Mouse (Mus musculus) midbrain, embryonic 11.5 days (tissue): ENCODE data around the gene Gm20219. TPM values are rescaled to one million over a fixed set of nuclear protein-coding genes. Genes with fewer than 3 reads are reported as not detected.

ENCODE experiments used
- ATAC-seq: fragments of 200-750 bp; cut with Nextera tagmentation; 2 replicates; pipeline ENCODE4 v1.8.0; 2017; ENCODE audit warnings: moderate TSS enrichment, moderate library complexity; ENCODE audit not compliant: low FRiP score
- DNase-seq: peaks from one replicate; pipeline ENCODE4 v3.0.0; 2015; ENCODE audit warnings: low spot score; ENCODE audit errors: missing footprints
- H3K27ac ChIP-seq: fragments of 300-500 bp; sonication (generic); 2 replicates; pipeline ENCODE4 v1.5.1; 2014; ENCODE audit warnings: low read depth, low read length
- H3K27me3 ChIP-seq: fragments of 300-500 bp; sonication (generic); 2 replicates; pipeline ENCODE4 v1.6.1; 2014; ENCODE audit warnings: mild to moderate bottlenecking, low read length, moderate library complexity, mixed read lengths; ENCODE audit not compliant: control insufficient read depth, insufficient read depth
- H3K36me3 ChIP-seq: fragments of 300-500 bp; sonication (generic); 2 replicates; pipeline ENCODE4 v1.6.1; 2014; ENCODE audit warnings: mild to moderate bottlenecking, low read length, moderate library complexity, mixed read lengths; ENCODE audit not compliant: control insufficient read depth, insufficient read depth
- H3K4me1 ChIP-seq: fragments of 300-500 bp; sonication (generic); 2 replicates; pipeline ENCODE4 v1.6.1; 2014; ENCODE audit warnings: low read length; ENCODE audit not compliant: control insufficient read depth, insufficient read depth
- H3K4me2 ChIP-seq: fragments of 300-500 bp; sonication (generic); 2 replicates; pipeline ENCODE4 v1.6.1; 2014; ENCODE audit warnings: mild to moderate bottlenecking, moderate library complexity
- H3K4me3 ChIP-seq: fragments of 300-500 bp; sonication (generic); 2 replicates; pipeline ENCODE4 v1.5.1; 2014; ENCODE audit warnings: low read depth, low read length
- H3K9ac ChIP-seq: fragments of 300-500 bp; sonication (generic); 2 replicates; pipeline ENCODE4 v1.6.1; 2014; ENCODE audit warnings: low read length
- H3K9me3 ChIP-seq: fragments of 300-500 bp; sonication (generic); 2 replicates; pipeline ENCODE4 v1.6.1; 2016; ENCODE audit warnings: low read length; ENCODE audit not compliant: control insufficient read depth
- WGBS: fragments of 180-500 bp; shearing (Covaris S2); extraction: QIAGEN DNeasy Blood & Tissue Kit; methylation state at CpG from one replicate; pipeline ENCODE4 v1.1.7; 2014; 5-methylcytosine and 5-hydroxymethylcytosine counted together
- polyA plus RNA-seq: library from polyadenylated mRNA; unstranded; fragments of >200 nt; fragmentation: Nextera tagmentation; extraction: Ambion mirVana; gene quantifications from 2 replicates; pipeline ENCODE4 v1.2.1, GENCODE M21; 2014

Gene Gm20219
- polyA plus RNA-seq, 1 experiment from 2014 or later: 0.45 TPM

- no peak overlapping the region for H3K9ac ChIP-seq
- no peak overlapping the region for H3K4me3 ChIP-seq
- peaks cover 14% of the 10 kb centered on the region for H3K4me1 ChIP-seq
- 10% methylated on average over 8 of the region's 8 CpGs for WGBS
- no peak for DNase-seq
- H3K9me3 ChIP-seq: no peaks in the 10 kb centered on the region
- H3K27me3 ChIP-seq: no peaks in the 10 kb centered on the region
- no peak overlapping the region for H3K4me2 ChIP-seq
- no peaks in the 10 kb centered on the region for H3K36me3 ChIP-seq
- H3K27ac ChIP-seq: no peak overlapping the region
- ATAC-seq: peak; percentile 59
Measured at GRCm38 (mm10) chr17:56537912-56538311, 16.3 kb downstream of the Gm20219 start.

DNA sequence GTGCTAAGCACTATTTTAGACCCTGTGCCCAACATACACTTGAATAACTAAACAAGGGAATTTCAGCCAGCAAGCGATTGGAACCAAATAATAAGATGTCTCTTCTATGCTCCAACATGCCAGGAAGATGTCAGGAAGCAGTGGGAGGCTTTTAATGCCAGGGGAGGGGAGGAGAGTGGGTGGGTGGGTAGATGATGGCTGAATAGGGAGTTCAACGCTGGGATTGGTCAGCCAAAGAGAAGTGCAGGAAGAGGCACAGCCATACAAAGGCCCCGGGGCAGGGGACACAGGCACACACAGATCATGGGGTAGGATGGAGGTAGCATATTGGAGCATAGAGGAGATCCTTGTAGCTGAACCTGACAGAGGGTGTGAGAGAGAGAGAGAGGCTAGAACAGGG, 17.3 kb downstream of the Gm20219 start:
- Histone ChIP-seq H3K4me2 (no peak overlapping the region), H3K27ac (no peak overlapping the region), H3K27me3 (no peaks in the 10 kb centered on the region), H3K4me1 (peaks cover 14% of the 10 kb centered on the region), H3K9ac (no peak overlapping the region), H3K4me3 (no peak overlapping the region), H3K9me3 (no peaks in the 10 kb centered on the region), H3K36me3 (no peaks in the 10 kb centered on the region)
- 59% methylated on average over 3 of the region's 3 CpGs for WGBS
- DNase-seq: no peak
- ATAC-seq: no peak

- 53% methylated on average over 14 of the region's 14 CpGs for WGBS
- Histone ChIP-seq H3K36me3 (no peaks in the 10 kb centered on the region), H3K4me1 (peaks cover 14% of the 10 kb centered on the region), H3K27ac (peak overlapping the region; percentile 25; the same call in 1 of the 2 replicates), H3K9ac (no peak overlapping the region), H3K27me3 (no peaks in the 10 kb centered on the region), H3K4me2 (no peak overlapping the region), H3K9me3 (no peaks in the 10 kb centered on the region), H3K4me3 (no peak overlapping the region)
- ATAC-seq (no peak), DNase-seq (no peak)
Measured at GRCm38 (mm10) chr17:56536192-56536591, 18.0 kb downstream of the Gm20219 start.

DNA sequence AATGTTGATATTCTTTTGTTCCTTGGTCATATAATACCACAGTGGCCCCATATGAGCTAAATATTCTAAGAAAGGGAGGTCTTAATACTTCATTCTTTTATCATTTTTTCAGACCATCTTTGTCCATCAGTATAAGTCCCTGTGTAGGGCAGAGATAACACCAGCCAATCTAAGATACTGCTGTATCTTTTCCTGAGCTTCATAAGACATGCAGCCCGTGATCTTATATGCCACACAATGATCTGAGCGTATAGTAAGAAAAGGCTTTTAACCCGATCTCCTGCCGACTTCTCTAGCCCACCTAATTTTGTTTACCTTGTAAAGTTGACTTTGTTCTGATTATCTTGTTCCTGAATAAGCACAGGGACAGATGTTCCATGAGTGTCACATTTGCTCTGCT, 29.2 kb downstream of the Gm20219 start:
- Histone ChIP-seq H3K9me3 (no peaks in the 10 kb centered on the region), H3K9ac (no peak overlapping the region), H3K4me1 (no peaks in the 10 kb centered on the region), H3K36me3 (no peaks in the 10 kb centered on the region), H3K27ac (no peak overlapping the region), H3K27me3 (no peaks in the 10 kb centered on the region), H3K4me3 (no peak overlapping the region), H3K4me2 (no peak overlapping the region)
- 66% methylated on average over 4 of the region's 4 CpGs for WGBS
- ATAC-seq: no peak
- no peak for DNase-seq

DNA sequence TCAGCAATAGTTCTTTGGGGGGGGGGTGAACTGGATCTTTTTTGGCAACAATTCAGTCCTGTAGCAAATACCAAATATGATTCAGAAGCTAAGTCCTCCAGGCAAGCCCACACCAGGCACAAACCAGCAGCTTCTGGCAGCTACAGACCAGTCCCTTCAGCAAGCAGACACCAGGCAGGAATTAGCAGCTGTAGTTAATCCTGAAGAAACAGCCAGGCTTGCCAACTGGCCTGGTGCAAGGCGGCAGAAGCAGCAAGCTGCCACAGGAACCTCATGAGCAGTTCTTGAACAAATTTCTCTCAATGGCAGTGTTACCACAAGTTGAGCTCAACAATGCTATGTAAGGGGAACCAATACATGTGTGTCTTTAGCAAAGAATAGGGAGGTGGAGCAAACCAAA, 31.4 kb downstream of the Gm20219 start:
- no peak overlapping the region for H3K4me3 ChIP-seq
- H3K27ac ChIP-seq: no peak overlapping the region
- DNase-seq (no peak), ATAC-seq (no peak)
- no peaks in the 10 kb centered on the region for H3K4me1 ChIP-seq
- no peak overlapping the region for H3K4me2 ChIP-seq
- H3K9ac ChIP-seq: no peak overlapping the region
- no peaks in the 10 kb centered on the region for H3K36me3 ChIP-seq
- no peaks in the 10 kb centered on the region for H3K9me3 ChIP-seq
- 46% methylated on average over 1 of the region's 1 CpGs for WGBS
- H3K27me3 ChIP-seq: no peaks in the 10 kb centered on the region

DNA sequence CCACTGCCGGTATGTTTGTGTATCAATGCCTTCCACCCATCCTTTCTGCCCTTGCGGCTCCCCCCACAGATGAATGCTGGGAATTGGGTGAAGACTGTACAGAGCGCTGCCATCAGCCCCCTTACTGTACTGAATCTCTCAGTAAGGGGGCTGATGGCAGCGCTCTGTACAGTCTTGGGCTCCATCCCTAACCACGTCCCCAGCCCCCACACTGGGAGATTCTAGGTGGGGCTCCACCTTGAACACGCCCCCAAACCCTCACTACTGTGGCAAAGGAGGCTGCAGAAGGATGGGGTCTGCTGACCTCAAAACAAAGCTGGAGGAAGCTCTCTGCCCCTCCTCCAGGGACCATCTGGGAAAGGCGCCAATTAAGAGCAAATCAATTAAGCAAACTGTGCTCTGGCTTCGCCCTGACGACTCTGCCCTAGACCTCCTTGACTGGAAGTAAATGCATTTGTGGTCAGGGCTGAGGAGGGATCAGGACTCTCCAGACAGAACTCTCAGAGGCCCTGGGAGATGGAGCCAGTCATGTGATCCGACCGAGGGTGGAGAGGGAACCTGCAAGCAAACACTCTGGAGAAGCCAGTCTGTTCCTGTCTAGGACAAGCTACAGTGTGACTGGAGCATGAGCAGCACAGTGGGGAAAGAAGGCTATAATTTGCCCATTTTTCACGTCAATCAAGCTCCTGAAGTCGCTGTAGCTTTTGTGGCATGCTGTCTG, 38.3 kb downstream of the Gm20219 start:
- no peak overlapping the region for H3K9ac ChIP-seq
- peaks cover 3% of the 10 kb centered on the region; the same call in 1 of the 2 replicates for H3K4me1 ChIP-seq
- 14% methylated on average over 13 of the region's 13 CpGs for WGBS
- peaks cover 24% of the 10 kb centered on the region for H3K27me3 ChIP-seq
- ATAC-seq (peak; percentile 66), DNase-seq (no peak)
- H3K27ac ChIP-seq: peak overlapping the region; percentile 16; the same call in 1 of the 2 replicates
- no peak overlapping the region for H3K4me3 ChIP-seq
- no peaks in the 10 kb centered on the region for H3K36me3 ChIP-seq
- no peak overlapping the region for H3K4me2 ChIP-seq
- no peaks in the 10 kb centered on the region; the same call in 1 of the 2 replicates for H3K9me3 ChIP-seq

DNA sequence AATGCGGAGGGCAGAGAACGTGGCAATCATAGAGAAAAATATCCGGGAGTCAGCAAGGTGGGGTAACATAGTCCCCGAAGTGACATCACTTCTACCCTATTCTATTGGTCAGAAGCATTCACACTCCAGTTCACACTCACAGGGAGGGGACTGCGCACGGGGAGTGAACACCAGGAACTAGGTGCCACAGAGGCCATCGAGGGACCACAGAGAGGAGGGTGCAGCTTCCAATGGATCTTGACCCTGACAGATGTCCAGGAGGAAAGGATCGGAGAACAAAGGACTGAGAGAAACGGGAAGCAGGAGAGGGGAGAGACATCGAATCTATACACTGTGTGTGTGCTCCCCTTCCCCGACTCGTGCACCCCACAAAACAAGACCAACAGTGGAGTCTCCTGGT, 39.3 kb downstream of the Gm20219 start:
- H3K36me3 ChIP-seq: no peaks in the 10 kb centered on the region
- no peak overlapping the region for H3K27ac ChIP-seq
- H3K27me3 ChIP-seq: peaks cover 33% of the 10 kb centered on the region
- ATAC-seq (no peak), DNase-seq (no peak)
- no peak overlapping the region for H3K4me2 ChIP-seq
- no peak overlapping the region for H3K9ac ChIP-seq
- WGBS: 53% methylated on average over 12 of the region's 12 CpGs
- no peaks in the 10 kb centered on the region; the same call in 1 of the 2 replicates for H3K9me3 ChIP-seq
- H3K4me3 ChIP-seq: no peak overlapping the region
- H3K4me1 ChIP-seq: peaks cover 3% of the 10 kb centered on the region; the same call in 1 of the 2 replicates

GRCm38 (mm10) chr17:56514330-56514729, 39.9 kb downstream of the Gm20219 start:
- Histone ChIP-seq H3K4me2 (no peak overlapping the region), H3K27me3 (peaks cover 38% of the 10 kb centered on the region), H3K9me3 (no peaks in the 10 kb centered on the region; the same call in 1 of the 2 replicates), H3K4me1 (peaks cover 7% of the 10 kb centered on the region; the same call in 1 of the 2 replicates), H3K4me3 (no peak overlapping the region), H3K9ac (no peak overlapping the region), H3K36me3 (no peaks in the 10 kb centered on the region), H3K27ac (no peak overlapping the region)
- DNase-seq: peak; percentile 59
- no peak for ATAC-seq

DNA sequence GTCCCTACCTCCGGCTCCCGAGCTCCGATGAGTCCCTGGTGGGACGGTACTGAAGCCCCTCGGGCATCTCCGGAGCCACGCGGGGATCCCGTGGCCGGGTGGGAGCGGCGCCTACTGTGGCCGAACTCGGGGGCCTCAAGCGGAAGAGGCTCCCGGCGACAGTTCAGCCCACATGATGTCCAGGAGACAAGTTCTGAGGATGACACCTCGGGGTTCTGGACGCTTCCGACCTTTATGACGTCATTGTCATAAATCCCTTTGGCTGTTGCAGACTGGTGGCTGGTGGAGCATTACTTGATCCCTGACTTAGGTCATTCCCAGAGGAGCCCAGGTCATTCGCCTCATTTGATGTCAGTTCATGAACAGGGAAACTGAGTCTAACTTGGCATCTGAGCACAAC, 41.9 kb downstream of the Gm20219 start, which contains the start of gene Znrf4:
Znrf4 (minus strand) TSS at position 122 of the 400 bp plus-strand sequence.
- H3K9ac ChIP-seq: no peak within 1 kb of the TSS

More for the DNA sequence above, 41.9 kb downstream of the Gm20219 start, which contains the start of gene Znrf4:
- no peak for DNase-seq
- H3K4me3 ChIP-seq: peak within 1 kb of the TSS; percentile 15
- no peaks in the 10 kb centered on the region for H3K36me3 ChIP-seq
- WGBS: 66% methylated on average over 22 of the region's 22 CpGs
- peaks cover 38% of the 10 kb centered on the region for H3K27me3 ChIP-seq
- peaks cover 8% of the 10 kb centered on the region; the same call in 1 of the 2 replicates for H3K4me1 ChIP-seq
- no peak for ATAC-seq
- H3K9me3 ChIP-seq: no peaks in the 10 kb centered on the region; the same call in 1 of the 2 replicates
- H3K4me2 ChIP-seq: peak within 1 kb of the TSS; percentile 22
- no peak within 1 kb of the TSS for H3K27ac ChIP-seq
